Comparison of ENCODE assay signal across 17 mouse cellular contexts in the genomic region with DNA sequence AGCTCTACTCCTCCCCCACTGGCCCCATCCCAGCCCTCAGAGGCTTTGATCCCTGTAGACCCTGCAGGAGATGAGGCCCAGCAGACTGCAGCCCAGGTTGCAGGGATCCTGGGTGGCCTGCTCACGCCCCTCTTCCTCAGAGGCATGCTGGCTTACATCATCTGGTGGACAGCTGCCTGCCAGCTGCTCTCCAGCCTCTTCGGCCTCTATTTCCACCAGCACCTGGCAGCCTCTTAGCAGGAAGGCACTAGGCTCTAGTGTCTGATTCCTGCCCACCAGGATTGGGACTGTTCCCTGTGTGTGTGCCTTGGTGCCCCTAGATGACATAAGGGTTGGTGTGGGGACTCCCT. TPM values are rescaled to one million over a fixed set of nuclear protein-coding genes. Genes with fewer than 3 reads are reported as not detected.
A peak's percentile ranks its signal among the peaks of the same experiment; 100 is the strongest.
DNase-seq lines count a peak whose midpoint lies in the region; ATAC-seq lines count a peak whose summit lies in the region.
"Had no signal": no experiment of that assay in that cellular context is flagged by ENCODE, and none has a peak within 500 bp of the region (broad histone marks: within the 10 kb centered on the region; RNA-seq: fewer than 3 reads in every experiment).

No protein-coding gene starts in this region.

- no peaks in the 10 kb centered on the region for H3K4me1 ChIP-seq in midbrain, embryonic 11.5 days (ENCODE audit: control insufficient read depth, insufficient read depth, low read length)
- no peaks in the 10 kb centered on the region for H3K4me1 ChIP-seq in midbrain, embryonic 16.5 days (ENCODE audit: control insufficient read depth, insufficient read depth, low read length)
- peaks cover 11% of the 10 kb centered on the region for H3K4me1 ChIP-seq in limb, embryonic 12.5 days (replicated peaks)

- H3K27ac ChIP-seq in midbrain, embryonic 11.5 days (ENCODE audit: low read depth, low read length), result no peak overlapping the region
- H3K27ac ChIP-seq in midbrain, embryonic 16.5 days (ENCODE audit: low read length), result no peak overlapping the region
- peak overlapping the region; percentile 29; the same call in 1 of the 2 replicates for H3K27ac ChIP-seq in limb, embryonic 12.5 days
- H3K27ac ChIP-seq: heart, adult 2 months had no signal

- no peak overlapping the region for H3K4me3 ChIP-seq in midbrain, embryonic 11.5 days (ENCODE audit: low read depth, low read length)
- H3K4me3 ChIP-seq in midbrain, embryonic 16.5 days (ENCODE audit: low read depth, low read length), result no peak overlapping the region
- H3K4me3 ChIP-seq in limb, embryonic 12.5 days (replicated peaks), result no peak overlapping the region
- H3K4me3 ChIP-seq: heart, adult 2 months had no signal

- H3K36me3 ChIP-seq in midbrain, embryonic 11.5 days (ENCODE audit: control insufficient read depth, insufficient read depth, low read length), result peaks cover under 1% of the 10 kb centered on the region; the same call in 1 of the 2 replicates
- H3K36me3 ChIP-seq in midbrain, embryonic 16.5 days (ENCODE audit: control insufficient read depth, insufficient read depth, low read length), result peaks cover 10% of the 10 kb centered on the region; the same call in 1 of the 2 replicates
- H3K36me3 ChIP-seq in limb, embryonic 12.5 days, result peaks cover 61% of the 10 kb centered on the region

- H3K27me3 ChIP-seq in midbrain, embryonic 11.5 days (ENCODE audit: control insufficient read depth, insufficient read depth, low read length), result no peaks in the 10 kb centered on the region
- H3K27me3 ChIP-seq in midbrain, embryonic 16.5 days (ENCODE audit: control insufficient read depth, insufficient read depth, low read depth, low read length), result no peaks in the 10 kb centered on the region
- no peaks in the 10 kb centered on the region for H3K27me3 ChIP-seq in limb, embryonic 12.5 days

- no peaks in the 10 kb centered on the region for H3K9me3 ChIP-seq in midbrain, embryonic 11.5 days (ENCODE audit: control insufficient read depth, low read length)
- no peaks in the 10 kb centered on the region for H3K9me3 ChIP-seq in midbrain, embryonic 16.5 days (replicated peaks; ENCODE audit: control insufficient read depth, low read length, poor library complexity, severe bottlenecking)
- H3K9me3 ChIP-seq in limb, embryonic 12.5 days, result no peaks in the 10 kb centered on the region

- peak; percentile 19 for DNase-seq in embryo, embryonic 10 days (ENCODE audit: low spot score)
- DNase-seq in embryo, embryonic 11 days, result no peak
- DNase-seq in midbrain, embryonic 11.5 days (ENCODE audit: low spot score, missing footprints), result no peak
- no peak for DNase-seq in cerebellum, adult 18-20 months
- DNase-seq in heart, adult 18-20 months, result no peak
- DNase-seq: cerebellum, adult 8-10 months; heart, adult 2 months; heart, postnatal 36 days; kidney, adult 11 months; kidney, postnatal 14 days; layer of hippocampus, adult 9-11 months; left cerebral cortex, postnatal 4 days; lung, postnatal 36 days; thymus, postnatal 25 days had no signal

- ATAC-seq in midbrain, embryonic 11.5 days (ENCODE audit: low FRiP score), result 0 out of 2 replicates have a peak, but pooled peaks have one; percentile 26
- ATAC-seq in midbrain, embryonic 16.5 days, result no peak
- no peak for ATAC-seq in limb, embryonic 12.5 days (ENCODE audit: insufficient number of reproducible peaks, insufficient read depth, low FRiP score, low TSS enrichment, low read depth)
- ATAC-seq in megakaryocyte-erythroid progenitor cell, adult 5-6 weeks (replicated peaks; ENCODE audit: low FRiP score, low TSS enrichment, poor library complexity, severe bottlenecking), result peak; percentile 4; the same call in 1 of the 2 replicates

- 73% methylated on average over 2 of the region's 2 CpGs for WGBS in midbrain, embryonic 11.5 days
- WGBS in midbrain, embryonic 16.5 days, result 72% methylated on average over 2 of the region's 2 CpGs
- WGBS in limb, embryonic 12.5 days, result 32% methylated on average over 2 of the region's 2 CpGs

- H3K9ac ChIP-seq in midbrain, embryonic 11.5 days (ENCODE audit: low read length), result no peak overlapping the region
- no peak overlapping the region for H3K9ac ChIP-seq in midbrain, embryonic 16.5 days (ENCODE audit: low read depth, low read length)
- 0 out of 2 replicates have a peak overlapping the region, but pooled peaks have one; percentile 1 for H3K9ac ChIP-seq in limb, embryonic 12.5 days (replicated peaks)

- no peak overlapping the region for H3K4me2 ChIP-seq in midbrain, embryonic 11.5 days
- H3K4me2 ChIP-seq in midbrain, embryonic 16.5 days (ENCODE audit: low read length), result no peak overlapping the region
- H3K4me2 ChIP-seq in limb, embryonic 12.5 days, result no peak overlapping the region

RNA-seq across cellular contexts. Expression of gene Tmem161a, which starts 9.7 kb away (rescaled TPM):
- 28.6 and 33.3 TPM in 2 replicates for polyA plus RNA-seq in midbrain, embryonic 11.5 days (2014; fragmentation: Nextera tagmentation; extraction: Ambion mirVana)
- polyA plus RNA-seq in midbrain, embryonic 16.5 days (2015; fragmentation: Nextera tagmentation; extraction: Ambion mirVana), result 51.0 and 54.5 TPM in 2 replicates
- 67.5 and 69.9 TPM in 2 replicates for polyA plus RNA-seq in limb, embryonic 12.5 days (2016; fragmentation: Nextera tagmentation; extraction: Ambion mirVana)
- 40.0 and 40.9 TPM in 2 replicates for total RNA-seq in megakaryocyte-erythroid progenitor cell, adult 5-6 weeks (2014; fragmentation: Nextera tagmentation)
- total RNA-seq in megakaryocyte-erythroid progenitor cell, adult 5-6 weeks (2017), result 12.2 and 18.0 TPM in 2 replicates
- 100 to 1,000 TPM in 1 of 2 experiments, 10 to 100 TPM in 1; 90.1 to 101 TPM for total RNA-seq in heart, adult 18-20 months (2021)

RNA-seq across cellular contexts. Expression of gene Slc25a42, which starts 30.2 kb away (rescaled TPM):
- polyA plus RNA-seq in midbrain, embryonic 11.5 days (2014; fragmentation: Nextera tagmentation; extraction: Ambion mirVana), result 1.6 and 2.1 TPM in 2 replicates
- 6.8 and 9.2 TPM in 2 replicates for polyA plus RNA-seq in midbrain, embryonic 16.5 days (2015; fragmentation: Nextera tagmentation; extraction: Ambion mirVana)
- 2.4 and 3.5 TPM in 2 replicates for polyA plus RNA-seq in limb, embryonic 12.5 days (2016; fragmentation: Nextera tagmentation; extraction: Ambion mirVana)
- 31.8 and 36.6 TPM in 2 replicates for total RNA-seq in megakaryocyte-erythroid progenitor cell, adult 5-6 weeks (2014; fragmentation: Nextera tagmentation)
- total RNA-seq in megakaryocyte-erythroid progenitor cell, adult 5-6 weeks (2017), result 3.2 and 5.5 TPM in 2 replicates
- total RNA-seq in heart, adult 18-20 months (2021), result 10 to 100 TPM; 53.5 to 54.8 TPM

RNA-seq across cellular contexts. Expression of gene Mef2b, which starts 42.4 kb away (rescaled TPM):
- polyA plus RNA-seq in midbrain, embryonic 11.5 days (2014; fragmentation: Nextera tagmentation; extraction: Ambion mirVana), result 0.23 and 0.40 TPM in 2 replicates
- polyA plus RNA-seq in midbrain, embryonic 16.5 days (2015; fragmentation: Nextera tagmentation; extraction: Ambion mirVana), result 0.51 and 0.73 TPM in 2 replicates
- 0.49 and 1.1 TPM in 2 replicates for polyA plus RNA-seq in limb, embryonic 12.5 days (2016; fragmentation: Nextera tagmentation; extraction: Ambion mirVana)
- 0.46 and 0.92 TPM in 2 replicates for total RNA-seq in megakaryocyte-erythroid progenitor cell, adult 5-6 weeks (2014; fragmentation: Nextera tagmentation)
- total RNA-seq in megakaryocyte-erythroid progenitor cell, adult 5-6 weeks (2017), result not detected in 2 replicates
- total RNA-seq in heart, adult 18-20 months (2021), result under 1 TPM in 1 of 2 experiments, not detected in 1; 0.31 TPM

RNA-seq across cellular contexts. Expression of gene Borcs8, which starts 42.6 kb away (rescaled TPM):
- polyA plus RNA-seq in midbrain, embryonic 11.5 days (2014; fragmentation: Nextera tagmentation; extraction: Ambion mirVana), result 37.4 and 41.3 TPM in 2 replicates
- 48.7 and 55.5 TPM in 2 replicates for polyA plus RNA-seq in midbrain, embryonic 16.5 days (2015; fragmentation: Nextera tagmentation; extraction: Ambion mirVana)
- 44.7 and 47.6 TPM in 2 replicates for polyA plus RNA-seq in limb, embryonic 12.5 days (2016; fragmentation: Nextera tagmentation; extraction: Ambion mirVana)
- total RNA-seq in megakaryocyte-erythroid progenitor cell, adult 5-6 weeks (2014; fragmentation: Nextera tagmentation), result 50.6 and 63.7 TPM in 2 replicates
- total RNA-seq in megakaryocyte-erythroid progenitor cell, adult 5-6 weeks (2017), result 28.6 and 44.9 TPM in 2 replicates
- 10 to 100 TPM; 17.6 to 28.5 TPM for total RNA-seq in heart, adult 18-20 months (2021)

RNA-seq across cellular contexts. Expression of gene Rfxank, which starts 42.9 kb away (rescaled TPM):
- polyA plus RNA-seq in midbrain, embryonic 11.5 days (2014; fragmentation: Nextera tagmentation; extraction: Ambion mirVana), result 10.8 and 11.7 TPM in 2 replicates
- 10.7 and 11.8 TPM in 2 replicates for polyA plus RNA-seq in midbrain, embryonic 16.5 days (2015; fragmentation: Nextera tagmentation; extraction: Ambion mirVana)
- polyA plus RNA-seq in limb, embryonic 12.5 days (2016; fragmentation: Nextera tagmentation; extraction: Ambion mirVana), result 26.6 and 28.4 TPM in 2 replicates
- 5.6 and 10.7 TPM in 2 replicates for total RNA-seq in megakaryocyte-erythroid progenitor cell, adult 5-6 weeks (2014; fragmentation: Nextera tagmentation)
- 9.1 and 18.3 TPM in 2 replicates for total RNA-seq in megakaryocyte-erythroid progenitor cell, adult 5-6 weeks (2017)
- total RNA-seq in heart, adult 18-20 months (2021), result 10 to 100 TPM; 19.8 to 19.9 TPM

Comparison
In these comparisons a context has a peak if more than half of its experiments do, and no peak if none do; other contexts are left out.
1. ATAC-seq: peak in midbrain, embryonic 11.5 days (single experiment) and megakaryocyte-erythroid progenitor cell, adult 5-6 weeks (single experiment); none in midbrain, embryonic 16.5 days (single experiment) and limb, embryonic 12.5 days (single experiment).